Mouse (Mus musculus) stomach, embryonic 14.5 days (tissue): ENCODE measurements at regions not wholly inside any gene's neighbourhood (a gene's known extent, or its start where the extent isn't known, plus 50 kb on each side); places are given as distances from the start of the nearest gene placed in this dataset.

ENCODE experiments used
- ATAC-seq: fragments of 200-750 bp; cut with Nextera tagmentation; 2 replicates; pipeline ENCODE4 v1.8.0; 2017; ENCODE audit warnings: low read depth, moderate TSS enrichment; ENCODE audit not compliant: insufficient number of reproducible peaks, insufficient read depth, low FRiP score
- H3K27ac ChIP-seq: fragments of 300-500 bp; sonication (generic); 2 replicates; pipeline ENCODE4 v1.5.1; 2014; ENCODE audit warnings: mild to moderate bottlenecking, low read length, moderate library complexity, mixed read lengths
- H3K27me3 ChIP-seq: fragments of 300-500 bp; sonication (generic); 2 replicates; pipeline ENCODE4 v1.6.1; 2014; ENCODE audit warnings: low read length, control low read depth, mixed read lengths; ENCODE audit not compliant: control insufficient read depth, insufficient read depth
- H3K36me3 ChIP-seq: fragments of 300-500 bp; sonication (generic); 2 replicates; pipeline ENCODE4 v1.6.1; 2014; ENCODE audit warnings: mild to moderate bottlenecking, control low read depth, low read length, moderate library complexity, mixed read lengths; ENCODE audit not compliant: control insufficient read depth, insufficient read depth
- H3K4me1 ChIP-seq: fragments of 300-500 bp; sonication (generic); 2 replicates; pipeline ENCODE4 v1.6.1; 2014; ENCODE audit warnings: low read length, control low read depth, mixed read lengths; ENCODE audit not compliant: control insufficient read depth, insufficient read depth
- H3K4me2 ChIP-seq: fragments of 300-500 bp; sonication (generic); replicated peaks from 2 replicates; pipeline ENCODE4 v1.6.1; 2014; ENCODE audit warnings: low read depth, low read length, control low read depth
- H3K4me3 ChIP-seq: fragments of 300-500 bp; sonication (generic); 2 replicates; pipeline ENCODE4 v1.5.1; 2014; ENCODE audit warnings: low read depth, low read length, control low read depth
- H3K9ac ChIP-seq: fragments of 300-500 bp; sonication (generic); replicated peaks from 2 replicates; pipeline ENCODE4 v1.6.1; 2014; ENCODE audit warnings: low read depth, mild to moderate bottlenecking, control low read depth, low read length, moderate library complexity, mixed read lengths
- H3K9me3 ChIP-seq: fragments of 300-500 bp; sonication (generic); 2 replicates; pipeline ENCODE4 v1.6.1; 2016; ENCODE audit warnings: low read depth, low read length, control low read depth; ENCODE audit not compliant: control insufficient read depth
- WGBS: fragments of 180-500 bp; shearing (Covaris S2); extraction: QIAGEN DNeasy Blood & Tissue Kit; methylation state at CpG from one replicate; pipeline ENCODE4 v1.1.7; 2014; 5-methylcytosine and 5-hydroxymethylcytosine counted together

DNA sequence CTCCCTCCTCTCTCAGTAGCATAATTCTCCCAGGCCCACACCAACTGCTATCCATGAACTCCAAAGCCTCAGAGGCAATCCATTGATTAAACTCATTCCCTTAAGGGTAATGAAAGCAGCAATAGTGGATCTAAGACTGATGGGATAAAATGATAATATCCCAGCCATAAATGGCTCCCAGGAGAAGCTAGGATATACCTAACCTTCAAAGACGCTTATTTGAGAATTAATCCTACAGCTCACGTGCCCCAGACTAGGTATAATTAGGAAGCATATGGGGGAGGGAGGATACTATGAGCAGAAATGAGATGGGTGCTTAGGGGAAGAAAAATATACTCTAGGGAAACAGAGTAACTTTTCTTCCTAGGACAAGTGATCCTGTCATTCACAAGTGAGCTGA lies 52.8 kb upstream of the Rnf32 start:
- H3K4me2 ChIP-seq, result no peak overlapping the region
- no peak overlapping the region for H3K27ac ChIP-seq
- no peaks in the 10 kb centered on the region for H3K4me1 ChIP-seq
- no peaks in the 10 kb centered on the region for H3K9me3 ChIP-seq
- H3K4me3 ChIP-seq, result no peak overlapping the region
- no peaks in the 10 kb centered on the region for H3K36me3 ChIP-seq
- 80% methylated on average over 2 of the region's 2 CpGs for WGBS
- ATAC-seq, result no peak
- H3K27me3 ChIP-seq, result no peaks in the 10 kb centered on the region
- no peak overlapping the region for H3K9ac ChIP-seq

- Histone ChIP-seq H3K4me1 (no peaks in the 10 kb centered on the region), H3K27me3 (no peaks in the 10 kb centered on the region), H3K36me3 (no peaks in the 10 kb centered on the region), H3K27ac (no peak overlapping the region), H3K4me2 (no peak overlapping the region), H3K9me3 (no peaks in the 10 kb centered on the region), H3K4me3 (no peak overlapping the region), H3K9ac (no peak overlapping the region)
- 85% methylated on average over 13 of the region's 13 CpGs for WGBS
- ATAC-seq, result no peak
Measured at GRCm38 (mm10) chr5:29142502-29142901, 53.3 kb upstream of the Rnf32 start.

DNA sequence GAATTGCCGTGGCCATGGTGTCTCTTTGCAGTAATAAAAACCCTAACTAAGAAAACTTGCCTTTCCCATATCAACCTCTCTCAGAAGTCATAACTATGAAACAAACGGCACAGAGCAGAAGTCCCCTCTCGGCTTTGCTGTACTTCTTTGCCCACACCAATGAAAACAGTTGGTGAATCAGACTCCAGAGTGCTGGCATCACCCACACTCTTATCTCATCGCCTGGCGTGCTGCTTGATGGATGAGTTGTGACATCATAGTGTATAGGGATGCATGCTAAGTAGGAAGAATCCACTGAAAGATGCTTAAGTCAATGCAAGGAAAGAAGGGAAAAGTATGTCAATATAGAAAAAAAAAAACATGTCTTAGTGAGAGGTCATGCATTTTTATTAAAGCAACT lies 58.3 kb upstream of the Rnf32 start:
- no peaks in the 10 kb centered on the region for H3K27me3 ChIP-seq
- no peaks in the 10 kb centered on the region for H3K36me3 ChIP-seq
- 67% methylated on average over 5 of the region's 5 CpGs for WGBS
- no peak overlapping the region for H3K4me2 ChIP-seq
- no peak overlapping the region for H3K4me3 ChIP-seq
- no peak for ATAC-seq
- no peaks in the 10 kb centered on the region for H3K9me3 ChIP-seq
- no peaks in the 10 kb centered on the region for H3K4me1 ChIP-seq
- H3K9ac ChIP-seq, result no peak overlapping the region
- no peak overlapping the region for H3K27ac ChIP-seq

DNA sequence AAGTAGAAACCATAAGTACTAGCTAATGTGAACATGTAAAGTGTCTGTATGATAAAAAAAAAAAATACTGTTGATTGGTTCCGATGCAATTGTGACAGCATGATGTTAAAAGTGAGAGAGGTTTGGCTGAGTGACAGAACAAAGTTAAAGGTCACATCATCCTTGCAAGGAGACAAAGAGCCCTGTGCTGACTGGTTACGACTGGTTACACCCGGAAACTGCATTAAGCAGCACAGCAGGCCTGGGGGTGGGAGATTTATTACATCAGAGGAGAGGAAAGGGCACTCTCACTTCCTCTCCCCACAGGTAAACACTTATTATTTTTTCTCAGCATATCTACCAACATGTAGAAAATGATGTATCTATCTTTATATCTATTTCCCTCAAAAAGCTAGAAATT lies 63.5 kb upstream of the Rnf32 start:
- H3K9me3 ChIP-seq, result no peaks in the 10 kb centered on the region
- 12% methylated on average over 3 of the region's 3 CpGs for WGBS
- no peaks in the 10 kb centered on the region for H3K36me3 ChIP-seq
- no peak overlapping the region for H3K27ac ChIP-seq
- H3K27me3 ChIP-seq, result no peaks in the 10 kb centered on the region
- no peak overlapping the region for H3K9ac ChIP-seq
- no peak overlapping the region for H3K4me3 ChIP-seq
- no peak for ATAC-seq
- no peaks in the 10 kb centered on the region for H3K4me1 ChIP-seq
- H3K4me2 ChIP-seq, result no peak overlapping the region

GRCm38 (mm10) chr5:29131762-29132161 lies 64.0 kb upstream of the Rnf32 start:
- H3K4me2 ChIP-seq, result no peak overlapping the region
- H3K9ac ChIP-seq, result no peak overlapping the region
- 17% methylated on average over 2 of the region's 2 CpGs for WGBS
- H3K9me3 ChIP-seq, result no peaks in the 10 kb centered on the region
- no peaks in the 10 kb centered on the region for H3K36me3 ChIP-seq
- H3K27me3 ChIP-seq, result no peaks in the 10 kb centered on the region
- no peak overlapping the region for H3K27ac ChIP-seq
- H3K4me1 ChIP-seq, result no peaks in the 10 kb centered on the region
- H3K4me3 ChIP-seq, result no peak overlapping the region
- ATAC-seq, result no peak

GRCm38 (mm10) chr5:29129724-29130123 lies 66.1 kb upstream of the Rnf32 start:
- no peak for ATAC-seq
- Histone ChIP-seq H3K36me3 (no peaks in the 10 kb centered on the region), H3K4me1 (no peaks in the 10 kb centered on the region), H3K9me3 (no peaks in the 10 kb centered on the region), H3K9ac (no peak overlapping the region), H3K27me3 (no peaks in the 10 kb centered on the region), H3K4me3 (no peak overlapping the region), H3K4me2 (no peak overlapping the region), H3K27ac (no peak overlapping the region)
- 41% methylated on average over 3 of the region's 3 CpGs for WGBS

DNA sequence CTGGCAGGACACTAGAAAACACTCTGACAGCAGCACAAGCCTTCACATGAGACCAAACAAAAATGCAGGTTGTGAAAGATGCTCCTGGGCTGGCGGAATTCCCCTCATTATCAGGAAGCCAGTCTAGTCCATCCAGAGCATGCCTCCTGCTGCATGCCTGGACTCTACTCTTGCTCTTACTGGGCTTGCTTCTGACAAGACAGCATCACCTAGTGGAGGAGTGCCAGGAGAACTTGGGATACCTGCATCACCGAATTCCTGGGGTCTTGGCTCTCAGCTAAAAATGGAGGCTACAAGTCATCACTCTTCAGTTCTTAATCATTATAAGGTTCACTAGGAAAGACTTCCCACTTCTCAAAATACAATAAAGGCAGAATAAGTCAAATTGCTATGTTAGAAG lies 78.8 kb upstream of the Rnf32 start:
- 64% methylated on average over 2 of the region's 2 CpGs for whole genome bisulfite sequencing
- Histone ChIP-seq H3K27me3 (no peaks in the 10 kb centered on the region), H3K4me1 (no peaks in the 10 kb centered on the region), H3K36me3 (no peaks in the 10 kb centered on the region), H3K9ac (no peak overlapping the region), H3K4me2 (no peak overlapping the region), H3K4me3 (no peak overlapping the region), H3K9me3 (no peaks in the 10 kb centered on the region), H3K27ac (no peak overlapping the region)
- no peak for ATAC-seq

DNA sequence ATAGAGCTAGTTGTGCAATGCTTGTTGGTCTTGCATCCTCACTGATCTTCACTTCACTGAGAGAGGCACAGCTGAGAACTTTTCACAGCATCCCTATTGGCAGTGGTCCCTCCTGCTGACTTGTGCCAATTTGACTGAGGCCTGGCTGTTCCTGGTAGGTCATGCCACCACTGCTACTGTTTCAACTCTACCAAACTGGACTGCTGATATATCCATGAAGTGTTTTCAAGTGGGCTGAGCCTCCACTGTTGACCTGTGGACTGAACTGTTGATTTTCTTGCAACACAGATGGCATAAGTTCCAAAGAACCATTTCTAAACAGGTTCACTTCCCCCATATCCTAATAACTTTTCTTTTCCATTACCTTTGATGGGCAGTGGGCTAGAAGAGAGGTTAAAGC lies 83.3 kb upstream of the Rnf32 start:
- Histone ChIP-seq H3K9ac (no peak overlapping the region), H3K27me3 (no peaks in the 10 kb centered on the region), H3K4me2 (no peak overlapping the region), H3K4me3 (no peak overlapping the region), H3K27ac (no peak overlapping the region), H3K9me3 (no peaks in the 10 kb centered on the region), H3K36me3 (no peaks in the 10 kb centered on the region), H3K4me1 (no peaks in the 10 kb centered on the region)
- no peak for ATAC-seq

GRCm38 (mm10) chr5:29107276-29107675 lies 88.5 kb upstream of the Rnf32 start:
- ATAC-seq, result no peak
- H3K4me1 ChIP-seq, result no peaks in the 10 kb centered on the region

More at GRCm38 (mm10) chr5:29107276-29107675, 88.5 kb upstream of the Rnf32 start:
- no peaks in the 10 kb centered on the region for H3K36me3 ChIP-seq
- H3K27me3 ChIP-seq, result no peaks in the 10 kb centered on the region
- H3K9me3 ChIP-seq, result no peaks in the 10 kb centered on the region
- H3K27ac ChIP-seq, result no peak overlapping the region
- H3K9ac ChIP-seq, result no peak overlapping the region
- H3K4me3 ChIP-seq, result no peak overlapping the region
- no peak overlapping the region for H3K4me2 ChIP-seq
